Mouse (Mus musculus): ENCODE data around the gene Pcgf1. TPM values are rescaled to one million over a fixed set of nuclear protein-coding genes. Genes with fewer than 3 reads are reported as not detected.

Pcgf1 gene
- polyA plus RNA-seq, 1 experiment from 2014 or later = 39.7 TPM

- Histone ChIP-seq H3K4me2 (no peak overlapping the region), H3K4me1 (replicated peaks) (peaks cover 4% of the 10 kb centered on the region; the same call in 1 of the 2 replicates), H3K27me3 (no peaks in the 10 kb centered on the region; the same call in 1 of the 2 replicates), H3K27ac (no peak overlapping the region), H3K36me3 (peaks cover 17% of the 10 kb centered on the region; the same call in 1 of the 2 replicates), H3K9me3 (no peaks in the 10 kb centered on the region), H3K9ac (replicated peaks) (no peak overlapping the region), H3K4me3 (replicated peaks) (no peak overlapping the region)
- no peak for ATAC-seq (ENCODE audit: insufficient number of reproducible peaks, insufficient read depth, low FRiP score, low TSS enrichment, low read depth)
- 65% methylated on average over 6 of the region's 6 CpGs for WGBS
Measured at GRCm38 (mm10) chr6:83043561-83043960, 34.1 kb upstream of the Pcgf1 start.

GRCm38 (mm10) chr6:83043993-83044392 is 33.7 kb upstream of the Pcgf1 start:
- Histone ChIP-seq H3K4me1 (replicated peaks) (no peaks in the 10 kb centered on the region), H3K36me3 (peaks cover 21% of the 10 kb centered on the region; the same call in 1 of the 2 replicates), H3K4me2 (no peak overlapping the region), H3K9ac (replicated peaks) (no peak overlapping the region), H3K27ac (no peak overlapping the region), H3K27me3 (no peaks in the 10 kb centered on the region; the same call in 1 of the 2 replicates), H3K4me3 (replicated peaks) (no peak overlapping the region), H3K9me3 (no peaks in the 10 kb centered on the region)
- 85% methylated on average over 5 of the region's 5 CpGs for WGBS
- no peak for ATAC-seq (ENCODE audit: insufficient number of reproducible peaks, insufficient read depth, low FRiP score, low TSS enrichment, low read depth)

DNA sequence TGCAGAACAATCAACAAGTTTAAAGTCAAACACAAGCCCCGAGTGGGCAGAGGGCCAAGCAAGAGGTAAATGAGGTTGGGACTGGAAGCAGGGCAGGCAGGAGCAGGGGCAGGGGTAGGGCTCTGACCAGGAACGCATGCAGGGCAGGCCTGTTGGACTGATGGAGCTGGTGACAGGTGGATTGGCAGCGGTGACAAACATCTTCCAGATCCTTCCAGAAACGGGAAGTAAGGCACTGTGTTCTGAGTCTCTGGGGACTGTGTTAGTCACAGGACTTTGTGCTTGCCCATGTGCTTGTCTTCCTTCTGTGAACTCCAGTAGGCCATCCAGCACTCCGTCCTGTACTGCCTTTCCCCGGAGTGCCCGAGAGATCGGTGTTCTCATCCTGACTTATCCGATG is 32.9 kb upstream of the Pcgf1 start:
- 78% methylated on average over 9 of the region's 9 CpGs for WGBS

DNA sequence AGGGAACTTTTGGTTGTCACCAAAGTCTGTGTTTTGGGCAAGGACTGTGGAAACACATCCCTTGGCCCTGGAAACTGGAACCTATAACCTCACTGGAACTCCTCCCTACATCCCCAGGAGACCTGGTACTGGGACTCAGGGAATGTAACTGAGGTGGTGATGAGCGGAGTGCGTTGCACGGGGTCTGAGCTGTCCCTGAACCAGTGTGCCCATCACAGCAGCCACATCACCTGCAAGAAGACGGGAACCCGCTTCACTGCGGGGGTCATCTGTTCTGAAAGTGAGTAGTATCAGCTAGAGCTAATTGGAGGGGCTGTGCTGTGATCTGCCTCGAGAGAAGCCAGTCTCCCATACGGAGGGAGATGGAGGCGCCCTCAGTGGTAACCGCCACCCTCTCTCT is 28.3 kb upstream of the Pcgf1 start:
- Histone ChIP-seq H3K4me2 (no peak overlapping the region), H3K4me3 (replicated peaks) (no peak overlapping the region), H3K4me1 (replicated peaks) (peaks cover 13% of the 10 kb centered on the region), H3K9me3 (no peaks in the 10 kb centered on the region), H3K27me3 (no peaks in the 10 kb centered on the region; the same call in 1 of the 2 replicates), H3K9ac (replicated peaks) (no peak overlapping the region), H3K36me3 (peaks cover 38% of the 10 kb centered on the region), H3K27ac (no peak overlapping the region)
- ATAC-seq (ENCODE audit: insufficient number of reproducible peaks, insufficient read depth, low FRiP score, low TSS enrichment, low read depth) = no peak
- 66% methylated on average over 10 of the region's 10 CpGs for WGBS

More for the DNA sequence above, 32.9 kb upstream of the Pcgf1 start:
- no peaks in the 10 kb centered on the region for H3K4me1 ChIP-seq (replicated peaks)
- H3K9me3 ChIP-seq = no peaks in the 10 kb centered on the region
- H3K27ac ChIP-seq = no peak overlapping the region
- no peaks in the 10 kb centered on the region; the same call in 1 of the 2 replicates for H3K27me3 ChIP-seq
- no peak overlapping the region for H3K9ac ChIP-seq (replicated peaks)
- no peak for ATAC-seq (ENCODE audit: insufficient number of reproducible peaks, insufficient read depth, low FRiP score, low TSS enrichment, low read depth)
- peaks cover 25% of the 10 kb centered on the region; the same call in 1 of the 2 replicates for H3K36me3 ChIP-seq
- H3K4me3 ChIP-seq (replicated peaks) = no peak overlapping the region
- H3K4me2 ChIP-seq = no peak overlapping the region

DNA sequence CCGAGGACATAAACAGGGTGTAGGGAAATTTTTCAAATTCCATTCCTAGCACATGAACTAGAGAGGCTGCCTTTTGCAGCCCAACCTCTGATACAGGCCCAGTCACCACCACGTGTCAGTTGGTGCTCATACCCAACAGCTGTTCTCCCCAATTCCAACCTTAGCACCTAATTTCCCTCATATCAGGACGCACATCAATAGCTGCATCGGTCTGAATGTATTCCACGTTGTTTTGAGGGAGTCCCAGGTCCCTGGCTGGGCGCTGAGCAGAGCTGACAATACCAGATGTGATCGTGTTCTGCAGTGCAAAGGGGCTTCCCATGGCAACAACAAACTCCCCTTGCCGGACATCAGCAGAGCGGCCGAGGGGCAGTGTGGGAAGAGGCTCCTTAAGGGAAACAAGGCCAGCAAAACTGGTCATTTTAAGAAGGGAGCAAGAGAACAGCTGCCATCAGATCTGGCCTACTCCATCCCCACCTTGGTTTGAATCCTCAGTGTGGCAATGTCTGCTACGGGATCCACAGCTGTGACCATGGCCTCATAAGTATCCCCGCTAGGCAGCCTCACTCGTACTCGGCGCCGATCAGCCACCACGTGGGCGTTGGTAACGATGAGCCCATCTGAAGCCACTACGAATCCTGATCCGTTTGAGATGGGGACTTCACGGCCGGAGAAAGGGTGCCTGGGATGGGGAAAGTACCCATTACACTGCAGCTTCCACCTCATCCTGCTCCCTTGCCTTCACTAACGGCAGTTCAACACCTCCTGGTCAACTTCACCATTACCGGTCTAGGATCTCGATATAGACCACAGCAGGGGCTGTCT is 24.3 kb upstream of the Pcgf1 start:
- H3K4me3 ChIP-seq (replicated peaks) = peak overlapping the region; percentile 97
- H3K9me3 ChIP-seq = no peaks in the 10 kb centered on the region
- H3K9ac ChIP-seq (replicated peaks) = peak overlapping the region; percentile 88
- ATAC-seq (ENCODE audit: insufficient number of reproducible peaks, insufficient read depth, low FRiP score, low TSS enrichment, low read depth) = no peak
- peaks cover 56% of the 10 kb centered on the region for H3K36me3 ChIP-seq
- H3K27me3 ChIP-seq = no peaks in the 10 kb centered on the region
- WGBS = 1% methylated on average over 26 of the region's 26 CpGs
- H3K4me1 ChIP-seq (replicated peaks) = peaks cover 23% of the 10 kb centered on the region
- H3K27ac ChIP-seq = peak overlapping the region; percentile 93
- peak overlapping the region; percentile 73 for H3K4me2 ChIP-seq

DNA sequence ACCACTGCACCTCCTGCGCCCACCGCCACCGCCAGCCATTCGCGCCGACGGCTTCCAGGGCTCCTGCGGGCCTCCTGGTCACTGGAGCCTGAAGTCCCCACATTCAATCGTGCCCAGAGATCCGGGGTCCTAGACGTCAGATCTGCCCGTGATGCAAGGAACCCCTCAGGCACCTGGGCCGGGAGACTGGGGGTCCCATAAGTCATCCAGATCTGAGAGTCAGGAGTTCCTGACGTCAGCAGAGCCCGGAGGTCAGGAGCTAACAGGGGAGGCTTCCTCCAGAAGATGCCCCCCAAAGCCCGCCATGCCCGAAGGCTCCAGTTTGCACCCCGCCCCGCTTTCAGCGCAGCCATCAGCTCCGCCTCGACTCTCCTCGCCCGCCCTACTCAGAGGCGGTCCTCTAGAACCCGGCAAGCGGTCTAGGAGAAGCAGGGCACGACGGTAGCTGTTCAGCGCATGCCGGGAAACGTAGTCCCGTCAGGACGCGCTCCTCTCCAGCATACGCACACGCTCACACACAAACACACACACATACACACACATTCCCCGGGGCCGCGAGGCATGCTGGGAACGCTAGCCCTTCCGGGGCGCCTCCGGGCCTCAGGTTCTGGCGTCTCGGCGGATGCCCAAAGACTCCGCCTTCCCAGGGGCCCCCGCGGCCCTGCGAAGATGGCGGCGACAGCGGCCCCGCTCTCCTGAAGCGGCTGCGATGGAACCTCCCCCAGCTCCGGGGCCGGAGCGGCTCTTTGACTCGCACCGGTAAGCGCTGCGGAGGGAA is 23.4 kb upstream of the Pcgf1 start, which contains the start of gene Aup1:
Gene Aup1 (plus strand): TSS at position 448 of the 778 bp plus-strand sequence.
- Histone ChIP-seq H3K4me2 (peak within 1 kb of the TSS; percentile 73), H3K9me3 (no peaks in the 10 kb centered on the region), H3K36me3 (peaks cover 48% of the 10 kb centered on the region), H3K4me1 (replicated peaks) (peaks cover 23% of the 10 kb centered on the region), H3K9ac (replicated peaks) (peak within 1 kb of the TSS; percentile 88), H3K27me3 (peaks cover 7% of the 10 kb centered on the region; the same call in 1 of the 2 replicates), H3K4me3 (replicated peaks) (peak within 1 kb of the TSS; percentile 97), H3K27ac (peak within 1 kb of the TSS; percentile 93)
- peak; percentile 93 for ATAC-seq (ENCODE audit: insufficient number of reproducible peaks, insufficient read depth, low FRiP score, low TSS enrichment, low read depth)
- WGBS = under 1% methylated on average over 63 of the region's 64 CpGs

DNA sequence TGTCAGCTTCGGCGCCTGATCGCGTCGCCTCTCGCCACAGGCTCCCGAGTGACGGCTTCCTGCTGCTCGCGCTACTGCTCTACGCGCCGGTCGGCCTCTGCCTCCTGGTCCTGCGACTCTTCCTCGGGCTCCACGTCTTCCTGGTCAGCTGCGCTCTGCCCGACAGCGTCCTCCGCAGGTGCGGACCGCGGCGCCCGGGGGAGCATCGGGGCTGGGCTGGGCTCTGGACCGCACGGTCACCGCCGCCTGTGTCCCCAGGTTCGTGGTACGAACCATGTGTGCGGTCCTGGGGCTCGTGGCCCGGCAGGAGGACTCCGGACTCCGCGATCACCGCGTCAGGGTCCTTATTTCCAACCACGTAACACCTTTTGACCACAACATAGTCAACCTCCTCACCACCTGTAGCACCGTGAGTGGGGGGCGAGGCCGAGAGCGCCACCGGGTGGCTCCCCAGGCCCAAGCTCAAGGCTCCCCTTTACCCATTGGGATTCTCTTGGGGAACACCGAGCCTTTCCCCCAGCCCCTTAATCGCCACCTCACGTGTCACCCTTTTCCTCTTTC is 22.7 kb upstream of the Pcgf1 start, which contains the start of gene Htra2:
Gene Htra2 (minus strand): TSS at position 403 of the 561 bp plus-strand sequence.
- WGBS = under 1% methylated on average over 49 of the region's 50 CpGs
- Histone ChIP-seq H3K4me1 (replicated peaks) (peaks cover 23% of the 10 kb centered on the region), H3K9ac (replicated peaks) (peak within 1 kb of the TSS; percentile 88), H3K4me2 (peak within 1 kb of the TSS; percentile 73), H3K27ac (peak within 1 kb of the TSS; percentile 93), H3K4me3 (replicated peaks) (peak within 1 kb of the TSS; percentile 97), H3K36me3 (peaks cover 45% of the 10 kb centered on the region), H3K27me3 (peaks cover 11% of the 10 kb centered on the region), H3K9me3 (no peaks in the 10 kb centered on the region)
- peak; percentile 4; the same call in 1 of the 2 replicates for ATAC-seq (ENCODE audit: insufficient number of reproducible peaks, insufficient read depth, low FRiP score, low TSS enrichment, low read depth)

DNA sequence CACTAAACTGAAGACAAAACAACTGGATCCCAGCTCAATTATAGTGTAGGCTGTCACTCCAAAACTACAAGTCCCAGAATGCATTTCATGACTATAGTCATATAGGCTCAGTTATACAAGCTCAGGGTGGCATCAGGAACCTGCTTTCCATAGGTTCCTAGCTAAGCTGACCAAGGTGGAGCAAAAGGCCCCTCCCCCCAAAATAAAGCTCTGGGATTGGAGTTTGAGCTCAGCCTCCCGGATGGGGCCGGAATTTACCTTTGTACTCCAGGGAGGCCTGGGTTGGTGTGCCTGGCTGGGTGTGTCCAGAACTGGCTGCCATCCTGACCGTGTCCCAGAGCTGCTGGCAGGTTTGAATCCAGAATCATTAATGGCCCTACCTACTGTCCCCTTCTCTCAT is 19.9 kb upstream of the Pcgf1 start, which contains the start of gene Dqx1:
Gene Dqx1 (plus strand): TSS at position 55 of the 400 bp plus-strand sequence.
- no peak within 1 kb of the TSS for H3K4me3 ChIP-seq (replicated peaks)
- no peak within 1 kb of the TSS for H3K9ac ChIP-seq (replicated peaks)
- H3K27ac ChIP-seq = no peak within 1 kb of the TSS
- 51% methylated on average over 3 of the region's 3 CpGs for WGBS
- no peak for ATAC-seq (ENCODE audit: insufficient number of reproducible peaks, insufficient read depth, low FRiP score, low TSS enrichment, low read depth)
- H3K4me2 ChIP-seq = no peak within 1 kb of the TSS
- no peaks in the 10 kb centered on the region for H3K9me3 ChIP-seq
- H3K27me3 ChIP-seq = peaks cover 39% of the 10 kb centered on the region
- H3K4me1 ChIP-seq (replicated peaks) = peaks cover 18% of the 10 kb centered on the region
- H3K36me3 ChIP-seq = peaks cover 23% of the 10 kb centered on the region

DNA sequence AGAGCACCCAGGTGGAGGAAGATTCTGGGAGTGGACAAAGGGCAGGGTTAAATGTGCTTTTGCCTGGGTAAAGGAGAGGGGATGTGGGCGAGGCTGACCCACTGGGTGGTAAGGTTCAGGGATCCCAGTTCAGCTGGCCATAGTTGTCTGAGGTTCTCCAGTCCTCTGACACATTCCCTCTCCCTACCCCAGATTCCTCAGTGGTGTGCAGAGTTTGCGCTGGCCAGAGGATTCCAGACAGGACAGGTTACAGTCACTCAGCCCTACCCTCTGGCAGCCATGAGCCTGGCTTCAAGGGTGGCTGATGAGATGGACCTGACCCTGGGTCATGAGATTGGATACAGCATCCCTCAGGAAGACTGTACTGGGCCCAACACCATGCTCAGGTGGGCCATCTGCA is 18.9 kb upstream of the Pcgf1 start:
- no peak overlapping the region for H3K4me2 ChIP-seq
- WGBS = 91% methylated on average over 2 of the region's 2 CpGs
- peaks cover 48% of the 10 kb centered on the region for H3K27me3 ChIP-seq
- H3K9ac ChIP-seq (replicated peaks) = no peak overlapping the region
- peaks cover 10% of the 10 kb centered on the region for H3K4me1 ChIP-seq (replicated peaks)
- no peak overlapping the region for H3K4me3 ChIP-seq (replicated peaks)
- no peak overlapping the region for H3K27ac ChIP-seq
- H3K9me3 ChIP-seq = no peaks in the 10 kb centered on the region
- peaks cover 23% of the 10 kb centered on the region for H3K36me3 ChIP-seq
- no peak for ATAC-seq (ENCODE audit: insufficient number of reproducible peaks, insufficient read depth, low FRiP score, low TSS enrichment, low read depth)

- Histone ChIP-seq H3K4me2 (no peak overlapping the region), H3K9me3 (no peaks in the 10 kb centered on the region), H3K36me3 (no peaks in the 10 kb centered on the region), H3K27ac (no peak overlapping the region), H3K27me3 (peaks cover 99% of the 10 kb centered on the region), H3K4me1 (replicated peaks) (peaks cover 22% of the 10 kb centered on the region), H3K9ac (replicated peaks) (no peak overlapping the region), H3K4me3 (replicated peaks) (no peak overlapping the region)
- no peak for ATAC-seq (ENCODE audit: insufficient number of reproducible peaks, insufficient read depth, low FRiP score, low TSS enrichment, low read depth)
- WGBS = 45% methylated on average over 8 of the region's 8 CpGs
Measured at GRCm38 (mm10) chr6:83065995-83066394, 11.7 kb upstream of the Pcgf1 start.

DNA sequence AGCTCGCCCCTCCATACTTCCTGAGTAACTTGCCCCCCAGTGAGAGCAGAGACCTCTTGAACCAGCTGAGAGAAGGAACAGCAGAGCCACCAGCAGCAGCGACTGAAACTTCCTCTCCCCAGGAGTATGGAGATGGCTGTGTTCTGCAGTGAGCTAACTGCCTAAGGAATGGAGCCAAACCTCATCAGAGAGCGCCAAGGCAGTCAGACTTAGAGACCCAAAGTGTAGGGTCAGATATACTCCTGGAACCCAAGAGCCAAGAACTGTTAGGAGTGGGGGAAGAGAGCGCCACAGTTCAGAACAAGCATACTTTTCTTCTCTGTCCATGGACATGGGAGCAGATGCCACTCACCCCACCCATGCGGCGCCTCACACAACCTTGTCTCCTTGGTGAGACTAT is 11.2 kb upstream of the Pcgf1 start:
- Histone ChIP-seq H3K27me3 (peaks cover 99% of the 10 kb centered on the region), H3K9me3 (no peaks in the 10 kb centered on the region), H3K9ac (replicated peaks) (no peak overlapping the region), H3K4me3 (replicated peaks) (no peak overlapping the region), H3K4me2 (no peak overlapping the region), H3K27ac (no peak overlapping the region), H3K4me1 (replicated peaks) (peaks cover 26% of the 10 kb centered on the region), H3K36me3 (no peaks in the 10 kb centered on the region)
- no peak for ATAC-seq (ENCODE audit: insufficient number of reproducible peaks, insufficient read depth, low FRiP score, low TSS enrichment, low read depth)
- 22% methylated on average over 6 of the region's 6 CpGs for WGBS

Data from limb, embryonic 12.5 days (tissue).